Mouse (Mus musculus): ENCODE measurements around the gene Itgb2.

DNA sequence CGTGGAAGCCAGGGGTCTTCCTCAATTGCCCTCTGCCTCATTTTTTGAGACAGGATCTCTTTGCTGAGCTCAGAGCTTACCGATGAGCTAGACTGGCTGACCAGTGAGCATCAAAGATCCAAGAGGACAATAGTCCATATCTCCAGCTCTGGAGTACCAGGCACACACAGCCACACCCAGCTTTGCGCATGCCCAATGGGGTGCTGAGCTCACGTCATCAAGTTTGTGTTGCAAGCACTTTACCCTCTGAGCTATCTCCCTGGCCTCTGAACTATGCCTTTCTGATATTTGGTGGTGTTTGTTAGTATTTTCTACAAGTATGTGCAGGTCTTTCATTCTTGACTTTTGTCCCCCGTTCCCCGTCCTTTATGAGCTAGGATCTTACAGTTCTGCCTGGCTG lies 1.4 kb upstream of the Itgb2 start:
- no peak for TF ChIP-seq CTCF (IDR thresholded peaks at IDR 0.05)
- no peak for TF ChIP-seq POLR2A (IDR thresholded peaks at IDR 0.05; ENCODE audit: insufficient read depth, low read depth, low read length)

Measured in heart, adult 2 months (tissue).